Mouse (Mus musculus) kidney, postnatal 0 days (tissue): ENCODE measurements around the gene Sgk2. TPM values are rescaled to one million over a fixed set of nuclear protein-coding genes. Genes with fewer than 3 reads are reported as not detected.
"Not testable (repeated sequence)": the region's sequence is repeated elsewhere in the genome, so short reads cannot be mapped to it uniquely, and the experiment has no call there.

Experiments
- ATAC-seq: fragments of 200-750 bp; cut with Nextera tagmentation; replicated peaks from 2 replicates; pipeline ENCODE4 v1.8.0; 2017; ENCODE audit warnings: low read depth, moderate number of reproducible peaks, moderate TSS enrichment, moderate library complexity; ENCODE audit not compliant: low FRiP score
- DNase-seq: peaks from one replicate; pipeline ENCODE4 v3.0.0-alpha.2; 2016; ENCODE audit warnings: low spot score
- H3K27ac ChIP-seq: fragments of 300-500 bp; sonication (generic); 2 replicates; pipeline ENCODE4 v1.5.1; 2014; ENCODE audit warnings: mild to moderate bottlenecking
- H3K27me3 ChIP-seq: fragments of 300-500 bp; sonication (generic); 2 replicates; pipeline ENCODE4 v1.6.1; 2014; ENCODE audit warnings: low read length, mixed read lengths; ENCODE audit not compliant: insufficient read depth
- H3K36me3 ChIP-seq: fragments of 300-500 bp; sonication (generic); 2 replicates; pipeline ENCODE4 v1.6.1; 2014; ENCODE audit warnings: low read length, mixed read lengths; ENCODE audit not compliant: insufficient read depth
- H3K4me1 ChIP-seq: fragments of 300-500 bp; sonication (generic); replicated peaks from 2 replicates; pipeline ENCODE4 v1.6.1; 2014; ENCODE audit warnings: antibody characterized with exemption, low read length, mixed read lengths; ENCODE audit not compliant: insufficient read depth
- H3K4me2 ChIP-seq: fragments of 300-500 bp; sonication (generic); 2 replicates; pipeline ENCODE4 v1.6.1; 2014; ENCODE audit warnings: mild to moderate bottlenecking, low read length, moderate library complexity, mixed read lengths
- H3K4me3 ChIP-seq: fragments of 300-500 bp; sonication (generic); replicated peaks from 2 replicates; pipeline ENCODE4 v1.5.1; 2014; ENCODE audit warnings: low read depth, low read length
- H3K9ac ChIP-seq: fragments of 300-500 bp; sonication (generic); 2 replicates; pipeline ENCODE4 v1.6.1; 2014; ENCODE audit warnings: low read depth, low read length
- H3K9me3 ChIP-seq: fragments of 300-500 bp; sonication (generic); replicated peaks from 2 replicates; pipeline ENCODE4 v1.6.1; 2016; ENCODE audit warnings: low read length, inconsistent platforms, mixed read lengths
- CTCF ChIP-seq: IDR thresholded peaks from 2 replicates; pipeline ENCODE4 v1.5.1; 2016; ENCODE audit warnings: antibody characterized with exemption, low read depth, mild to moderate bottlenecking, moderate library complexity
- WGBS: fragments of 180-500 bp; shearing (Covaris S2); extraction: QIAGEN DNeasy Blood & Tissue Kit; methylation state at CpG from one replicate; pipeline ENCODE4 v1.1.7; 2014; 5-methylcytosine and 5-hydroxymethylcytosine counted together
- polyA plus RNA-seq: library from polyadenylated mRNA; unstranded; fragments of >200 nt; fragmentation: Nextera tagmentation; extraction: Ambion mirVana; gene quantifications from 2 replicates; pipeline ENCODE4 v1.2.1, GENCODE M21; 2015

Gene Sgk2
- polyA plus RNA-seq, 1 experiment from 2014 or later, result 23.5 TPM

DNA sequence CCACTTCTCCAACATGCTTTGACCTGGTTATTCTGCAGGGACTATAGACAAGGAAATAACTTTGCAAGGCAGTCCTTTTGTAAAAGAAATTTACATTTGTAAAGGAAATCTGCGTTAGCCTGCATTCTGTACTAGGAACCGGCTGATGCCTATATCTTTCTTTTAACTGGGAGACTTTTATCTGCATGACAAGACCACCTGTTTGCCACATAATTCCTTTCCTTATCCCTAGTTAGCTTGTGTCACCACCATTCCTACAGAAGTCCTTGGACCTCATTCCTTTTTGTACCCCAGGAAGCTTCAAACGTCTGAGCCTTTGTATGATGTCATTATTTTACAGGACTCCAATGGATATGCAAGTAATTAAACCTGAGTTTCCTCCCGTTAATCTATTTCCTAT is 65.7 kb downstream of the Sgk2 start:
- DNase-seq (no peak), ATAC-seq (no peak)
- no peak overlapping the region for H3K4me3 ChIP-seq
- H3K4me2 ChIP-seq, result no peak overlapping the region
- 80% methylated on average over 4 of the region's 4 CpGs for WGBS
- TF ChIP-seq CTCF, result no peak
- H3K27me3 ChIP-seq, result no peaks in the 10 kb centered on the region
- no peaks in the 10 kb centered on the region for H3K4me1 ChIP-seq
- H3K9me3 ChIP-seq, result no peaks in the 10 kb centered on the region
- no peak overlapping the region for H3K9ac ChIP-seq
- no peaks in the 10 kb centered on the region for H3K36me3 ChIP-seq
- no peak overlapping the region for H3K27ac ChIP-seq

DNA sequence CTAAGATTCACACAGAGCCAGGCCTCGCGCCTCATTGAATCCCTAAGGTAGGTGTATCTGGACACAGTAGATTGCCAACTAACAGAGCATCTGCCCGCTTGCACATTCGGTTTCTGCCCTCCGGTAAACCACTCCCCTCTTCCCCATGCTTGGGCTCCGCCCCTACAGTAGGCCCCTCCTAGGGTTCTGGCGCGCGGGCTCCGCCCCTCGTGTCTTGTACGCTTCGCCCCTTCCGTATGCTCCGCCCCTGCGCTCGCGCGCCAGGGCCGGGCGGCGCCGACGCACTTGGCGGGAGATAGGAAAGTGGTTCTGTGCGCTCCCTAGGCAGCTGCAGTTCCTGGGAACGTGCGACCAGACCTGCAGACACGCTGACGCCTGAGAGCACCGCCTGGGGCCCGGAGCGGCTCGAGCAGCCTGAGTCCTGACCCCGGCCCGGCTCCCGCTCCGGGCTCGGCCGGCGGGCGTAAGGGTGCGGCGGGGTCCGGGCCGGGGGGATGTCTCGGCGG is 67.3 kb downstream of the Sgk2 start, which contains the start of gene Mybl2:
TSS of gene Mybl2 (plus strand) at position 353 of the 506 bp plus-strand sequence.
- no peak for TF ChIP-seq CTCF
- Histone ChIP-seq H3K9me3 (no peaks in the 10 kb centered on the region), H3K36me3 (no peaks in the 10 kb centered on the region), H3K4me3 (peak within 1 kb of the TSS; percentile 72), H3K9ac (peak within 1 kb of the TSS; percentile 62), H3K27me3 (no peaks in the 10 kb centered on the region), H3K4me2 (peak within 1 kb of the TSS; percentile 100), H3K27ac (peak within 1 kb of the TSS; percentile 31; the same call in 1 of the 2 replicates), H3K4me1 (no peaks in the 10 kb centered on the region)
- WGBS, result under 1% methylated on average over 45 of the region's 48 CpGs
- ATAC-seq (peak; percentile 99), DNase-seq (peak; percentile 98)

DNA sequence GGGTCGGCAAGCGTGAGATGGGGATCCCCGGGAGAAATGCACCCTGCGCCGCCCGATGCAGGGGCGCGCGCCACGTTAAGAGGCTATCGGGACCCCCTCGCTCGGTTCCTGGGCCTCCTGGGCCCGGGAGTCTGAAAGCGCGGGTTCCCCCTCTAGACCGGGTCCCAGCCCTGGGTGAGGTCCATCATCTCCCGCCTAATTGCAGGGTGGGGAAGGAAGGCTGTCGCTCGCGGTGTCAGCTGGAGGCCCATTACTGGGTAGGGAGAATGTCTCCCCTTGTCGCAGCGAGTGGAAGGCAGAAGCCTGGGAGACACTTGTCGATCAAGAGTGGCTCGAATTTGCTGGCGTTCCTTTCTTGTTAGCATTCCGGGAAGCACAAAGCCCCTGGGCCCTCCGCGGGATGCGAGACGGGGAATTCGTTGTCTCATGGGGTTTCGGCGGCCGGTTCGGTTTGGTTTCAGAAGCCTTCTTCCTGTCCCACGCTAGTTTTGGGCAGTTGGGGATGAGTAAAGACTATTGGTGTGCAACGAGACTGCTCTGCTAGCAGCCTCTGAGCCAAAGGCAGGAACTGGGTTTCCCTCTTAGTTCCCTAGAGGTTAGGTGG is 67.9 kb downstream of the Sgk2 start:
- ATAC-seq, result peak; percentile 31
- peak overlapping the region; percentile 72 for H3K4me3 ChIP-seq
- H3K9ac ChIP-seq, result peak overlapping the region; percentile 62
- H3K27me3 ChIP-seq, result no peaks in the 10 kb centered on the region
- no peaks in the 10 kb centered on the region for H3K36me3 ChIP-seq
- peak overlapping the region; percentile 31; the same call in 1 of the 2 replicates for H3K27ac ChIP-seq
- TF ChIP-seq CTCF, result no peak
- H3K9me3 ChIP-seq, result no peaks in the 10 kb centered on the region
- H3K4me2 ChIP-seq, result peak overlapping the region; percentile 100
- under 1% methylated on average over 38 of the region's 38 CpGs for WGBS
- peak; percentile 21 for DNase-seq
- H3K4me1 ChIP-seq, result no peaks in the 10 kb centered on the region

DNA sequence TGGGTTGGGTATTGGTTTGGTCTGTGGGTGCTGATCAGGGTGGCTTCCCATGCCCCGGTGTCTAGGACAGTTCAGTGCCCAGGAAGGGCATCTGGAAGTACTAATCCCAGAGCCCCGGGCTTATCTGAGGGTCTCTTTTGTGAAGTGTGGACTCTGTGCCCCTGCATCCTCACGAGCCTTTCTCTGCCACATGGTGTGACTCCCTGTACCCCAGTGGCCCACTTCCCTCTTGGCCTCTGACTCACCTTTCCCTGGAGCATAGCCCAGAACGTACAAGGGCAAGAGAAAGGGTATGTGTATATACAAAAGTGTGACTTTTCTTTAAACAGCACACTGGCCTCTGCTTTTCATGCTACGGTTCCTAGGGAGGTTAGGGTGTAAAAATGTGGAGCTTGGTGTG is 68.6 kb downstream of the Sgk2 start:
- Histone ChIP-seq H3K9ac (peak overlapping the region; percentile 0; the same call in 1 of the 2 replicates), H3K9me3 (no peaks in the 10 kb centered on the region), H3K4me3 (peak overlapping the region; percentile 72; the same call in 1 of the 2 replicates), H3K36me3 (no peaks in the 10 kb centered on the region), H3K27ac (no peak overlapping the region), H3K4me1 (no peaks in the 10 kb centered on the region), H3K4me2 (peak overlapping the region; percentile 100), H3K27me3 (no peaks in the 10 kb centered on the region)
- DNase-seq (no peak), ATAC-seq (no peak)
- no peak for TF ChIP-seq CTCF
- whole genome bisulfite sequencing, result 44% methylated on average over 5 of the region's 5 CpGs

DNA sequence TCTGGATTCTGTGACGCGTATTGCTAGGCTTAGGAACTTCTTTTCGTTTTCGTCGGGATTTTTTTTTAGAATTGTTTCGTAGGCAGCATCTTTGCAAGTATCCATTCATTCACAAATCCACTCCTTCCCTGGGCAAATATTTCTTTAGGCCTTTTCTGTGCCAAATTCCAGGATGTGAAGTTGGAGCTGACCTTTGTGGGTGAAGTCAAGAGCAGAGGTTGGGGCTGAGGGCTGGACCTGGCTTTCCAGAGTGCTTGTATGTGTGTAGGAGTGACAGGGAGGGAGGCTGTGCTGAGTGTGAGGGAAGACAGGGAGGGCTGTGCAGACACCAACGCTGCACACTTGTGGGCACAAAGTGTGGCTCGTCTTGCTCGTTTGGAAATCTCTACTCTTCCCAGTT is 69.5 kb downstream of the Sgk2 start:
- Histone ChIP-seq H3K27me3 (no peaks in the 10 kb centered on the region), H3K36me3 (no peaks in the 10 kb centered on the region), H3K4me3 (no peak overlapping the region), H3K4me2 (no peak overlapping the region), H3K4me1 (no peaks in the 10 kb centered on the region), H3K27ac (no peak overlapping the region), H3K9me3 (no peaks in the 10 kb centered on the region), H3K9ac (no peak overlapping the region)
- no peak for ATAC-seq
- WGBS, result 76% methylated on average over 9 of the region's 9 CpGs
- TF ChIP-seq CTCF, result no peak
- no peak for DNase-seq

DNA sequence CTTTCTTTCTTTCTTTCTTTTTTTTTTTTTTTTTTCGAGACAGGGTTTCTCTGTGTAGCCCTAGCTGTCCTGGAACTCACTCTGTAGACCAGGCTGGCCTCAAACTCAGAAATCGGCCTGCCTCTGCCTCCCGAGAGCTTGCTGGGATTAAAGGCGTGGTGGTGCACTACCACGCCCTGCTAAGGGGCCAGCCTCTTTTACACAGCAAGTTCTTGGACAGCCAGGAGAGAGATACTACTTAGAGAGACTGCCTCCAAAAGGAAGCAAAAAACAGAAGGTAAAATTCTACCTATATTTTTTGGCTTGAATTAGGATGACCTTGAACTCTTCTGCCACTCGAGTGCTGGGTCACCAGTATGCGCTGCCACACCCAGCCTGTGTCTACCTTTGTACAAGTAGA is 71.9 kb downstream of the Sgk2 start:
- H3K9ac ChIP-seq, H3K27ac ChIP-seq, DNase-seq, H3K4me1 ChIP-seq, H3K9me3 ChIP-seq, H3K4me2 ChIP-seq, H3K27me3 ChIP-seq, ATAC-seq, H3K4me3 ChIP-seq, H3K36me3 ChIP-seq: not testable (repeated sequence)
- 93% methylated on average over 6 of the region's 7 CpGs for WGBS

DNA sequence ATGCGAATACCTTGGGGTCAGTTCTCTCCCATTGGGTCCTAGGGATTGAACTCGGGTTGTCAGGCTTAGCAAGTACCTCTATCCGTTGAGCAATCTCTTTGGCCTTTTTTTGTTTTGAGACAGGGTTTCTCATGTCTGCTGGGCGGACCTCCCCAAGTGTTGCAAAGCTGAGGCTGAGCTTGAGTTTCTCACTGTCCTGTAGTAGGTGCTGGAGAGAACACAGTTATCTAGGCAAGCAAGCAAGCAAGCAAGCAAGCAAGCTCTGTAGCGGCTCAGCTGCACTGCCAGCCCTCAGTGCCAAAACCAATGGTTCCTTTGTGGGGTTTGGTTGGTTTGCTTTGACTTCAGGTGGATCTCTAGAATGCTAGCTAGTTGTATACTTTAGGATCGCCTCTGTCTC is 73.5 kb downstream of the Sgk2 start:
- DNase-seq, result no peak
- no peak for TF ChIP-seq CTCF
- Histone ChIP-seq H3K9ac (no peak overlapping the region), H3K9me3 (no peaks in the 10 kb centered on the region), H3K4me2 (no peak overlapping the region), H3K36me3 (0 out of 2 replicates have a peak, but pooled peaks cover 6% of the 10 kb centered on the region), H3K27ac (no peak overlapping the region), H3K4me3 (no peak overlapping the region), H3K4me1 (no peaks in the 10 kb centered on the region), H3K27me3 (no peaks in the 10 kb centered on the region)
- 79% methylated on average over 6 of the region's 6 CpGs for WGBS
- no peak for ATAC-seq
